Mouse (Mus musculus): ENCODE results near the gene Aldh1a2.

- peak; percentile 36 for TF ChIP-seq CTCF (IDR thresholded peaks at IDR 0.05; ENCODE audit: low read depth)
- no peak for TF ChIP-seq EP300 (IDR thresholded peaks at IDR 0.05; ENCODE audit: low read depth)
Measured at GRCm38 (mm10) chr9:71315960-71316359, 100.4 kb downstream of the Aldh1a2 start.

All from liver, embryonic 14.5 days (tissue).